Comparison of ENCODE assay signal across 20 mouse cellular contexts in genomic region chr6:49603844-49604243, GRCm38 (mm10).
DNase-seq lines count a peak whose midpoint lies in the region; ATAC-seq and TF ChIP-seq lines count a peak whose summit lies in the region.
"Had no signal": no experiment of that assay in that cellular context is flagged by ENCODE, and none has a peak within 500 bp of the region (broad histone marks: within the 10 kb centered on the region; RNA-seq: fewer than 3 reads in every experiment).

No protein-coding gene starts in this region.

- H3K9me3 ChIP-seq in heart, embryonic 11.5 days (replicated peaks; ENCODE audit: control insufficient read depth, low read length), result no peaks in the 10 kb centered on the region
- H3K9me3 ChIP-seq in hindbrain, embryonic 12.5 days (replicated peaks), result no peaks in the 10 kb centered on the region
- no peaks in the 10 kb centered on the region for H3K9me3 ChIP-seq in midbrain, embryonic 15.5 days
- H3K9me3 ChIP-seq: embryonic facial prominence, embryonic 15.5 days; limb, embryonic 12.5 days; liver, embryonic 12.5 days had no signal

- no peak overlapping the region for H3K4me3 ChIP-seq in heart, embryonic 11.5 days (ENCODE audit: low read depth, low read length)
- no peak overlapping the region for H3K4me3 ChIP-seq in hindbrain, embryonic 12.5 days
- no peak overlapping the region for H3K4me3 ChIP-seq in midbrain, embryonic 15.5 days
- H3K4me3 ChIP-seq: embryonic facial prominence, embryonic 15.5 days; limb, embryonic 12.5 days; liver, embryonic 12.5 days had no signal

- TF ChIP-seq POLR2A in brain, embryonic 14.5 days (IDR thresholded peaks at IDR 0.05; ENCODE audit: borderline replicate concordance, extremely low read depth, insufficient read depth, insufficient read length, poor library complexity, severe bottlenecking), result no peak

- TF ChIP-seq CTCF in brain, embryonic 14.5 days (IDR thresholded peaks at IDR 0.05; ENCODE audit: borderline replicate concordance, extremely low read depth, insufficient read depth, insufficient read length), result no peak

- H3K4me2 ChIP-seq in heart, embryonic 11.5 days, result no peak overlapping the region
- no peak overlapping the region for H3K4me2 ChIP-seq in hindbrain, embryonic 12.5 days (replicated peaks)
- no peak overlapping the region for H3K4me2 ChIP-seq in midbrain, embryonic 15.5 days
- H3K4me2 ChIP-seq: embryonic facial prominence, embryonic 15.5 days; limb, embryonic 12.5 days; liver, embryonic 12.5 days had no signal

- no peaks in the 10 kb centered on the region for H3K4me1 ChIP-seq in heart, embryonic 11.5 days (ENCODE audit: control insufficient read depth, insufficient read depth, low read length)
- H3K4me1 ChIP-seq in hindbrain, embryonic 12.5 days, result peaks cover 20% of the 10 kb centered on the region
- peaks cover 23% of the 10 kb centered on the region for H3K4me1 ChIP-seq in midbrain, embryonic 15.5 days
- H3K4me1 ChIP-seq: embryonic facial prominence, embryonic 15.5 days; liver, embryonic 12.5 days had no signal

- H3K9ac ChIP-seq in heart, embryonic 11.5 days (ENCODE audit: low read depth, low read length), result no peak overlapping the region
- H3K9ac ChIP-seq in hindbrain, embryonic 12.5 days, result no peak overlapping the region
- H3K9ac ChIP-seq in midbrain, embryonic 15.5 days, result no peak overlapping the region
- H3K9ac ChIP-seq: embryonic facial prominence, embryonic 15.5 days; limb, embryonic 12.5 days; liver, embryonic 12.5 days had no signal

- 71% methylated on average over 3 of the region's 3 CpGs for WGBS in heart, embryonic 11.5 days (ENCODE audit: insufficient replicate concordance)
- WGBS in hindbrain, embryonic 12.5 days, result 48% methylated on average over 3 of the region's 3 CpGs
- 12% methylated on average over 3 of the region's 3 CpGs for WGBS in midbrain, embryonic 15.5 days

- no peak overlapping the region for H3K27ac ChIP-seq in heart, embryonic 11.5 days (ENCODE audit: low read depth, low read length)
- 0 out of 2 replicates have a peak overlapping the region, but pooled peaks have one; percentile 2 for H3K27ac ChIP-seq in hindbrain, embryonic 12.5 days
- no peak overlapping the region for H3K27ac ChIP-seq in midbrain, embryonic 15.5 days
- H3K27ac ChIP-seq: embryonic facial prominence, embryonic 15.5 days; limb, embryonic 12.5 days; liver, embryonic 12.5 days had no signal

- DNase-seq in heart, adult 11 months, result peak; percentile 42
- peak; percentile 86 for DNase-seq in brain, embryonic 14.5 days (ENCODE audit: low read depth)
- DNase-seq in thymus, postnatal 4 days, result no peak
- no peak for DNase-seq in ovary, postnatal 10 days (ENCODE audit: low spot score)
- DNase-seq: adrenal gland, adult 2 months; cerebellum, adult 9-10 months; gastrocnemius, postnatal 36 days; heart, postnatal 14 days; kidney, adult 8-10 months; kidney, postnatal 14 days; lung, adult 2 months; right cerebral cortex, adult 18-20 months; thymus, postnatal 14 days had no signal

- no peaks in the 10 kb centered on the region for H3K27me3 ChIP-seq in heart, embryonic 11.5 days (ENCODE audit: control insufficient read depth, insufficient read depth, low read length)
- no peaks in the 10 kb centered on the region for H3K27me3 ChIP-seq in hindbrain, embryonic 12.5 days
- no peaks in the 10 kb centered on the region for H3K27me3 ChIP-seq in midbrain, embryonic 15.5 days (replicated peaks)
- H3K27me3 ChIP-seq: embryonic facial prominence, embryonic 15.5 days; limb, embryonic 12.5 days; liver, embryonic 12.5 days had no signal

- no peak for ATAC-seq in heart, embryonic 11.5 days (replicated peaks; ENCODE audit: insufficient number of reproducible peaks, low FRiP score, low TSS enrichment)
- ATAC-seq in hindbrain, embryonic 12.5 days (ENCODE audit: low FRiP score), result peak; percentile 29; the same call in 1 of the 2 replicates
- ATAC-seq in midbrain, embryonic 15.5 days (replicated peaks), result peak; percentile 87
- ATAC-seq: inflammation-experienced regulatory T-cells, adult 6 months; liver, embryonic 12.5 days had no signal

- no peaks in the 10 kb centered on the region for H3K36me3 ChIP-seq in heart, embryonic 11.5 days (ENCODE audit: control insufficient read depth, insufficient read depth, low read length)
- H3K36me3 ChIP-seq in hindbrain, embryonic 12.5 days, result no peaks in the 10 kb centered on the region
- H3K36me3 ChIP-seq in midbrain, embryonic 15.5 days (replicated peaks), result no peaks in the 10 kb centered on the region
- H3K36me3 ChIP-seq: embryonic facial prominence, embryonic 15.5 days; limb, embryonic 12.5 days; liver, embryonic 12.5 days had no signal

Comparison
In these comparisons a context has a peak if more than half of its experiments do, and no peak if none do; other contexts are left out.
1. DNase-seq: peak in heart, adult 11 months (single experiment) and brain, embryonic 14.5 days (single experiment); none in thymus, postnatal 4 days (single experiment) and ovary, postnatal 10 days (single experiment).